Mouse (Mus musculus) midbrain, postnatal 0 days (tissue): ENCODE data around the gene Srgap3. TPM values are rescaled to one million over a fixed set of nuclear protein-coding genes. Genes with fewer than 3 reads are reported as not detected.
A peak's percentile ranks its signal among the peaks of the same experiment; 100 is the strongest.

Experiments used
- ATAC-seq: fragments of 200-750 bp; cut with Nextera tagmentation; 2 replicates; pipeline ENCODE4 v1.8.0; 2017; ENCODE audit warnings: moderate number of reproducible peaks, mild to moderate bottlenecking, moderate TSS enrichment, moderate library complexity; ENCODE audit not compliant: low FRiP score
- DNase-seq: peaks from one replicate; pipeline ENCODE4 v3.0.0-alpha.2; 2015; ENCODE audit warnings: low spot score
- H3K27ac ChIP-seq: fragments of 300-500 bp; sonication (generic); 2 replicates; pipeline ENCODE4 v1.5.1; 2014; ENCODE audit warnings: low read depth, mild to moderate bottlenecking, low read length, mixed read lengths
- H3K27me3 ChIP-seq: fragments of 300-500 bp; sonication (generic); 2 replicates; pipeline ENCODE4 v1.6.1; 2014; ENCODE audit warnings: low read length, control low read depth, mixed read lengths; ENCODE audit not compliant: insufficient read depth
- H3K36me3 ChIP-seq: fragments of 300-500 bp; sonication (generic); 2 replicates; pipeline ENCODE4 v1.6.1; 2014; ENCODE audit warnings: low read length, control low read depth, mixed read lengths; ENCODE audit not compliant: insufficient read depth
- H3K4me1 ChIP-seq: fragments of 300-500 bp; sonication (generic); 2 replicates; pipeline ENCODE4 v1.6.1; 2014; ENCODE audit warnings: mild to moderate bottlenecking, control low read depth, antibody characterized with exemption, low read length, mixed read lengths; ENCODE audit not compliant: insufficient read depth
- H3K4me2 ChIP-seq: fragments of 300-500 bp; sonication (generic); 2 replicates; pipeline ENCODE4 v1.6.1; 2014; ENCODE audit warnings: low read depth, mild to moderate bottlenecking, low read length, mixed read lengths; ENCODE audit not compliant: poor library complexity, severe bottlenecking
- H3K4me3 ChIP-seq: fragments of 300-500 bp; sonication (generic); 2 replicates; pipeline ENCODE4 v1.5.1; 2014; ENCODE audit warnings: low read depth, mild to moderate bottlenecking, low read length, moderate library complexity
- H3K9ac ChIP-seq: fragments of 300-500 bp; sonication (generic); replicated peaks from 2 replicates; pipeline ENCODE4 v1.6.1; 2014; ENCODE audit warnings: mild to moderate bottlenecking, low read length, moderate library complexity, mixed read lengths; ENCODE audit not compliant: poor library complexity, severe bottlenecking
- H3K9me3 ChIP-seq: fragments of 300-500 bp; sonication (generic); 2 replicates; pipeline ENCODE4 v1.6.1; 2016; ENCODE audit warnings: low read length, control low read depth
- CTCF ChIP-seq: IDR thresholded peaks from 2 replicates; pipeline ENCODE4 v1.5.1; 2016; ENCODE audit warnings: antibody characterized with exemption, mild to moderate bottlenecking
- WGBS: fragments of 180-500 bp; shearing (Covaris S2); extraction: QIAGEN DNeasy Blood & Tissue Kit; methylation state at CpG from one replicate; pipeline ENCODE4 v1.1.7; 2014; 5-methylcytosine and 5-hydroxymethylcytosine counted together
- polyA plus RNA-seq: library from polyadenylated mRNA; unstranded; fragments of >200 nt; fragmentation: Nextera tagmentation; extraction: Ambion mirVana; gene quantifications from 2 replicates; pipeline ENCODE4 v1.2.1, GENCODE M21; 2015
- total RNA-seq: library from RNA; depleted of rRNA; stranded (reverse); fragments of >200 nt; gene quantifications from 2 replicates; pipeline ENCODE4 v1.2.3, GENCODE M21; 2014

Gene Srgap3
- total and polyA plus RNA-seq, 2 experiments from 2014 or later: 29.8 to 58.6 TPM

DNA sequence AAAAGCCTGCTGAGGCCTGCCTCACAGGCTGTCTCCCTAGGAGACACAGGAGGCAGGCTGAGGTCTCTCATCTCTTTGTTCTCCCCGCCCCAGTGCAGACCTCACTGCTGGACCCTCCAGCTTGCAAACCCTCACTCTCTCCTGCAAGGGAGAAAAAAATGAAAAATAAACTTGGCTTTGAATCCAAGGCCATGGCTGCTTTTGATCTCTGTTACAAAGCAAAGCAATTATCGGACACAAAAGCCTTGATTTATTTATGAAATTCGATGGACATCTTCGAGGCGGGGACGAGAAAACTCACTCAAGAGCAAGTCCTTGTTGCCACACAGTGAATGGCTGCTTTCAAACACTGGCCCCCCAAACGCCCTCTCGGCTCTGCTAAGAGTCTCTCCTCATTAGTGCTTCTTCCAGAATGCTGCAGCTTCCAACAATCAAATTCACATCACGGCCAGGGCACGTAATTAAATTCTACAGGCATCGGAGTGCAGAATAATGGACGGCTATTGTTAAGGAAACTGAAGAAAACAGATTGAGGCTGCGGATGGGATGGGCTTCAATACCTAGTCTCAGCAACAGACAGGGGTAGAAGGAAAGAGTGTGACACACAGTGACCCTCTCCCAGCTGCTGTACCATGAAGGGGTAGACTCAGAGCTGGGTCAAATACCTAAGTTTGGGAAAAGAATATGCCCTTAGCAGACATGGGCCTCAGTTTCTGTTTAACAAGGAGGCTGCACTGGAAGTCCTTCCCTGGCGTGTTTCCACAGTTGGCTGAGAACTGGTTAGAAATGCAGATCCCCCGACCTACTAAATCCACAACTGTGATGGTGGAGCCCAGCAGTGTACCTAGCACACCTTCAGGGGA lies 137.2 kb downstream of the Srgap3 start:
- Histone ChIP-seq H3K4me2 (no peak overlapping the region), H3K4me1 (peaks cover 24% of the 10 kb centered on the region), H3K27me3 (no peaks in the 10 kb centered on the region), H3K4me3 (no peak overlapping the region), H3K27ac (peak overlapping the region; percentile 82), H3K9me3 (no peaks in the 10 kb centered on the region), H3K9ac (no peak overlapping the region), H3K36me3 (peaks cover 3% of the 10 kb centered on the region; the same call in 1 of the 2 replicates)
- ATAC-seq (peak; percentile 75), DNase-seq (peak; percentile 84)
- 6% methylated on average over 15 of the region's 15 CpGs for WGBS
- no peak for TF ChIP-seq CTCF

DNA sequence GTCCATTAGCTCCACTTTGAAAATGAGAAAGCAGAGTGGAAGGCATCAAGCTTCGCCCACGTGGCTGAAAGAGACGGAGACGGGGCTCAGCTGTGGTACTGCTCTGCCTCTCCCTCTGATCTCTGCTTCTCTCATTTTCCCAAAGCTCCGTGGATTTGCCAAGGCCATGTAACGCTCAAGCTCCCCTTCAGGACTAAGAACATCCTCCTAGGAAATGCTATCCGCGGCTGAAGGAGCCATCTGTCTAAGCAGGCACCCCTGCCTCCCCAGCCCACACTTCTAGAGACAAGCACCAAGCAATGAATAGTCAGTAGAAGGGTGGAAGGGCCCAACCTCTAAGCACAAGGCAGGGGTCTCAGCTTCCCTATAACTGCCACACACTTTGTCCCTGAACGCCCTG lies 138.3 kb downstream of the Srgap3 start:
- 0 out of 2 replicates have a peak overlapping the region, but pooled peaks have one; percentile 36 for H3K9ac ChIP-seq
- H3K27me3 ChIP-seq: no peaks in the 10 kb centered on the region
- no peaks in the 10 kb centered on the region for H3K9me3 ChIP-seq
- no peak overlapping the region for H3K4me3 ChIP-seq
- ATAC-seq: no peak
- TF ChIP-seq CTCF: no peak
- peaks cover 24% of the 10 kb centered on the region for H3K4me1 ChIP-seq
- H3K27ac ChIP-seq: peak overlapping the region; percentile 82
- DNase-seq: no peak
- H3K36me3 ChIP-seq: peaks cover 3% of the 10 kb centered on the region; the same call in 1 of the 2 replicates
- no peak overlapping the region for H3K4me2 ChIP-seq
- 32% methylated on average over 9 of the region's 9 CpGs for WGBS

DNA sequence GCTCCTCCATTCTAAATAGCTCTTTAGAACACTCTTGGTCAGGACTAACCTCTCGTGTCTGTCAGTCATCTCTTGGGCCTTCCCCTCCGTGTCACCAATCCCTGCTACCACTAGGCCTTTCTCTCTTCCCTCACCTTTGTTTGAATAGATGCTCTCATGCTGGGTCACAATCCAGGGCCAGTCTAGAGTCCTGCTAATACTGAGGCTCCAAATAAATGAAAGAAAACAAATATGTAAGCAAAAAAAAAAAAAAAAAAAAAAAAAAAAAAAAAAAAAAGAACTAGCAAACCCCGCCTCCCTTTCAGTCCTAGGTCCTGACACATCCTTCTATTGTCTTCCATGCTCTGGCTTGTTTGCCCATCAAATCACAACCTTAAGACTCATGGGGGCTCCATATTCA lies 145.1 kb downstream of the Srgap3 start:
- DNase-seq (no peak), ATAC-seq (no peak)
- Histone ChIP-seq H3K4me3 (no peak overlapping the region), H3K4me1 (no peaks in the 10 kb centered on the region), H3K9me3 (no peaks in the 10 kb centered on the region), H3K9ac (no peak overlapping the region), H3K27ac (no peak overlapping the region), H3K36me3 (peaks cover 5% of the 10 kb centered on the region; the same call in 1 of the 2 replicates), H3K4me2 (no peak overlapping the region), H3K27me3 (no peaks in the 10 kb centered on the region)
- no peak for TF ChIP-seq CTCF
- WGBS: 80% methylated on average over 3 of the region's 3 CpGs

- H3K9ac ChIP-seq: no peak overlapping the region
- no peak overlapping the region for H3K4me2 ChIP-seq
- DNase-seq (no peak), ATAC-seq (no peak)
- H3K27me3 ChIP-seq: no peaks in the 10 kb centered on the region
- H3K27ac ChIP-seq: no peak overlapping the region
- H3K4me3 ChIP-seq: no peak overlapping the region
- 0 out of 2 replicates have a peak, but pooled peaks cover 2% of the 10 kb centered on the region for H3K36me3 ChIP-seq
- H3K9me3 ChIP-seq: no peaks in the 10 kb centered on the region
- TF ChIP-seq CTCF: no peak
- 74% methylated on average over 5 of the region's 5 CpGs for WGBS
- no peaks in the 10 kb centered on the region for H3K4me1 ChIP-seq
These were observed 148.7 kb downstream of the Srgap3 start for GRCm38 (mm10) chr6:112798378-112798777.

GRCm38 (mm10) chr6:112796607-112797006 lies 150.5 kb downstream of the Srgap3 start:
- H3K9ac ChIP-seq: no peak overlapping the region
- no peak for DNase-seq
- H3K4me1 ChIP-seq: no peaks in the 10 kb centered on the region
- H3K27ac ChIP-seq: no peak overlapping the region
- no peak for ATAC-seq
- H3K4me2 ChIP-seq: no peak overlapping the region
- 0 out of 2 replicates have a peak, but pooled peaks cover 2% of the 10 kb centered on the region for H3K36me3 ChIP-seq
- no peaks in the 10 kb centered on the region for H3K27me3 ChIP-seq
- no peak for TF ChIP-seq CTCF
- H3K9me3 ChIP-seq: no peaks in the 10 kb centered on the region
- no peak overlapping the region for H3K4me3 ChIP-seq
- WGBS: 77% methylated on average over 2 of the region's 2 CpGs

- no peaks in the 10 kb centered on the region for H3K4me1 ChIP-seq
- H3K36me3 ChIP-seq: no peaks in the 10 kb centered on the region
- TF ChIP-seq CTCF: no peak
- no peak overlapping the region for H3K9ac ChIP-seq
- DNase-seq (no peak), ATAC-seq (no peak)
- H3K4me3 ChIP-seq: no peak overlapping the region
- H3K27me3 ChIP-seq: no peaks in the 10 kb centered on the region
- WGBS: 95% methylated on average over 5 of the region's 5 CpGs
- H3K27ac ChIP-seq: no peak overlapping the region
- H3K4me2 ChIP-seq: no peak overlapping the region
- no peaks in the 10 kb centered on the region for H3K9me3 ChIP-seq
These were observed 153.2 kb downstream of the Srgap3 start for GRCm38 (mm10) chr6:112793887-112794286.
